Mouse (Mus musculus) CH12.LX (cell line): Measurements from ENCODE around the gene Itpr1. TPM values are rescaled to one million over a fixed set of nuclear protein-coding genes. Genes with fewer than 3 reads are reported as not detected.
A peak's percentile ranks its signal among the peaks of the same experiment; 100 is the strongest.

Source experiments
- DNase-seq: peaks from one replicate; pipeline ENCODE4 v3.0.0-alpha.2; 2013; ENCODE audit errors: extremely low read depth
- H3K27ac ChIP-seq: 2 replicates; pipeline ENCODE4 v1.5.1; 2012; ENCODE audit warnings: low read depth, mild to moderate bottlenecking, control low read depth, moderate library complexity; ENCODE audit not compliant: insufficient read depth
- H3K27me3 ChIP-seq: replicated peaks from 2 replicates; pipeline ENCODE3; 2012; ENCODE audit warnings: inconsistent platforms
- H3K36me3 ChIP-seq, 2 experiments: replicated peaks in 1 of 2; 2 replicates each; pipeline versions ENCODE3 to v1.6.1; 2012; ENCODE audit warnings: inconsistent platforms in 1 of 2, low read length in 1 of 2, mild to moderate bottlenecking in 1 of 2, mixed read lengths in 1 of 2, moderate library complexity in 1 of 2; ENCODE audit not compliant: control insufficient read depth in 1 of 2, insufficient read depth in 1 of 2
- H3K4me1 ChIP-seq, 2 experiments: 2 replicates each; pipeline ENCODE4 v1.6.1; 2012; ENCODE audit warnings: inconsistent platforms in 1 of 2, moderate library complexity in 1 of 2; ENCODE audit not compliant: insufficient read depth in 2 of 2, control insufficient read depth in 1 of 2
- H3K4me2 ChIP-seq: 2 replicates; pipeline ENCODE4 v1.6.1; 2012; ENCODE audit warnings: low read depth, mild to moderate bottlenecking, control low read depth; ENCODE audit not compliant: poor library complexity, insufficient read depth, severe bottlenecking
- H3K4me3 ChIP-seq, 3 experiments: fragments of 150-350 bp in 1 of 3; sonication (generic) in 1 of 3; replicated peaks in 1 of 3; 2 replicates each; pipeline versions ENCODE3 to v1.5.1; 2011 to 2012; ENCODE audit warnings: low read depth in 2 of 3, low read length in 2 of 3, mild to moderate bottlenecking in 2 of 3, moderate library complexity in 2 of 3, control low read depth in 1 of 3, improper control_type of control experiment in 1 of 3, inconsistent platforms in 1 of 3, mixed read lengths in 1 of 3; ENCODE audit not compliant: poor library complexity in 1 of 3
- H3K79me2 ChIP-seq: replicated peaks from 2 replicates; pipeline ENCODE4 v1.6.1; 2012; ENCODE audit warnings: mild to moderate bottlenecking, moderate library complexity; ENCODE audit not compliant: control insufficient read depth, poor library complexity, insufficient read depth, severe bottlenecking; ENCODE audit errors: extremely low read depth
- H3K9ac ChIP-seq: 2 replicates; pipeline ENCODE4 v1.6.1; 2012; ENCODE audit warnings: low read depth, mild to moderate bottlenecking, control low read depth, moderate library complexity; ENCODE audit not compliant: insufficient read depth
- H3K9me3 ChIP-seq: replicated peaks from 2 replicates; pipeline ENCODE3; 2012; ENCODE audit warnings: low read length, inconsistent platforms, mixed read lengths
- BHLHE40 ChIP-seq: IDR thresholded peaks from 2 replicates; pipeline ENCODE4 v1.6.1; 2011; ENCODE audit warnings: mild to moderate bottlenecking, low read depth, low read length, improper control_type of control experiment
- CTCF ChIP-seq, 2 experiments: IDR thresholded peaks in 1 of 2; conservative IDR thresholded peaks in 1 of 2; 2 replicates each; pipeline ENCODE4 v1.5.1; 2011 to 2012; ENCODE audit warnings: low read depth in 2 of 2, low read length in 2 of 2, improper control_type of control experiment in 1 of 2, inconsistent platforms in 1 of 2, mild to moderate bottlenecking in 1 of 2, moderate library complexity in 1 of 2
- E2F4 ChIP-seq: IDR thresholded peaks from 2 replicates; pipeline ENCODE4 v1.6.1; 2011; ENCODE audit warnings: low read depth, low read length, improper control_type of control experiment; ENCODE audit not compliant: insufficient replicate concordance
- EP300 ChIP-seq: IDR thresholded peaks from 2 replicates; pipeline ENCODE4 v1.6.1; 2011; ENCODE audit warnings: low read length, improper control_type of control experiment
- ETS1 ChIP-seq: conservative IDR thresholded peaks from 2 replicates; pipeline ENCODE4 v1.6.1; 2012; ENCODE audit warnings: low read depth, mild to moderate bottlenecking, inconsistent platforms, low read length, improper control_type of control experiment, moderate library complexity
- GABPA ChIP-seq: IDR thresholded peaks from 2 replicates; pipeline ENCODE4 v1.6.1; 2012; ENCODE audit warnings: low read depth, low read length, improper control_type of control experiment, inconsistent platforms; ENCODE audit not compliant: insufficient replicate concordance
- HCFC1 ChIP-seq: IDR thresholded peaks from 2 replicates; pipeline ENCODE4 v1.6.1; 2012; ENCODE audit warnings: low read depth, mild to moderate bottlenecking, inconsistent platforms, low read length, improper control_type of control experiment
- IRF4 ChIP-seq: IDR thresholded peaks from 2 replicates; pipeline ENCODE4 v1.6.1; 2014; ENCODE audit warnings: low read depth, mild to moderate bottlenecking, inconsistent platforms, low read length, improper control_type of control experiment
- JUN ChIP-seq: IDR thresholded peaks from 2 replicates; pipeline ENCODE4 v1.6.1; 2011; ENCODE audit warnings: low read depth, mild to moderate bottlenecking, low read length, improper control_type of control experiment, moderate library complexity; ENCODE audit not compliant: insufficient read depth
- JUND ChIP-seq: conservative IDR thresholded peaks from 2 replicates; pipeline ENCODE4 v1.6.1; 2011; ENCODE audit warnings: low read depth, low read length, improper control_type of control experiment
- KAT2A ChIP-seq: IDR thresholded peaks from 2 replicates; pipeline ENCODE4 v1.6.1; 2012; ENCODE audit warnings: low read length, improper control_type of control experiment, inconsistent platforms; ENCODE audit not compliant: insufficient replicate concordance
- MAFK ChIP-seq: IDR thresholded peaks from 2 replicates; pipeline ENCODE4 v1.6.1; 2011; ENCODE audit warnings: low read length, improper control_type of control experiment; ENCODE audit not compliant: insufficient replicate concordance
- MAZ ChIP-seq: IDR thresholded peaks from 2 replicates; pipeline ENCODE4 v1.6.1; 2012; ENCODE audit warnings: low read depth, mild to moderate bottlenecking, inconsistent platforms, low read length, improper control_type of control experiment, moderate library complexity
- MXI1 ChIP-seq: IDR thresholded peaks from 2 replicates; pipeline ENCODE4 v1.6.1; 2011; ENCODE audit warnings: mild to moderate bottlenecking, low read depth, low read length, improper control_type of control experiment
- MYC ChIP-seq: IDR thresholded peaks from 2 replicates; pipeline ENCODE4 v1.6.1; 2011; ENCODE audit warnings: low read depth, mild to moderate bottlenecking, improper control_type of control experiment, low read length
- NELFE ChIP-seq: IDR thresholded peaks from 2 replicates; pipeline ENCODE4 v1.6.1; 2011; ENCODE audit warnings: low read depth, low read length, improper control_type of control experiment
- POLR2A ChIP-seq: IDR thresholded peaks from 2 replicates; pipeline ENCODE4 v1.6.1; 2011; ENCODE audit warnings: low read depth, mild to moderate bottlenecking, improper control_type of control experiment, low read length
- POLR2AphosphoS2 ChIP-seq: IDR thresholded peaks from 2 replicates; pipeline ENCODE4 v1.6.1; 2011; ENCODE audit warnings: low read depth, low read length, improper control_type of control experiment
- SIN3A ChIP-seq: IDR thresholded peaks from 2 replicates; pipeline ENCODE4 v1.6.1; 2012; ENCODE audit warnings: low read length, improper control_type of control experiment, inconsistent platforms
- SMC3 ChIP-seq: IDR thresholded peaks from 2 replicates; pipeline ENCODE4 v1.6.1; 2011; ENCODE audit warnings: low read depth, low read length, improper control_type of control experiment
- TBP ChIP-seq: conservative IDR thresholded peaks from 2 replicates; pipeline ENCODE4 v1.6.1; 2011; ENCODE audit warnings: low read depth, low read length, improper control_type of control experiment
- TCF12 ChIP-seq: IDR thresholded peaks from 2 replicates; pipeline ENCODE4 v1.6.1; 2014; ENCODE audit warnings: low read depth, mild to moderate bottlenecking, inconsistent platforms, low read length, improper control_type of control experiment
- UBTF ChIP-seq: IDR thresholded peaks from 2 replicates; pipeline ENCODE4 v1.6.1; 2012; ENCODE audit warnings: low read depth, mild to moderate bottlenecking, inconsistent platforms, low read length, improper control_type of control experiment, moderate library complexity
- USF2 ChIP-seq: conservative IDR thresholded peaks from 2 replicates; pipeline ENCODE4 v1.6.1; 2011; ENCODE audit warnings: low read depth, low read length, improper control_type of control experiment
- ZC3H11A ChIP-seq: IDR thresholded peaks from 2 replicates; pipeline ENCODE4 v1.6.1; 2012; ENCODE audit warnings: low read depth, mild to moderate bottlenecking, inconsistent platforms, low read length, improper control_type of control experiment
- ZMIZ1 ChIP-seq: IDR thresholded peaks from 2 replicates; pipeline ENCODE4 v1.6.1; 2012; ENCODE audit warnings: low read depth, mild to moderate bottlenecking, inconsistent platforms, low read length, improper control_type of control experiment
- dilution Hi-C: fragments of 300-500 bp; cut with MboI; formaldehyde crosslinking; loops from 2 replicates; pipeline ENCODE4 v1.14.3; 2020; ENCODE audit warnings: low sequenced_read_pairs; ENCODE audit not compliant: extremely low pct_unique_long_range_greater_than_20kb, extremely low pct_ligation_motif_present
- in situ Hi-C: fragments of 300-500 bp; cut with MboI; formaldehyde crosslinking; loops from 3 replicates; pipeline ENCODE4 v1.14.3; 2019; ENCODE audit warnings: low sequenced_read_pairs, low pct_ligation_motif_present, low pct_unique_long_range_greater_than_20kb, mixed read lengths
- polyA plus RNA-seq: library from polyadenylated mRNA; unstranded; fragments of >175 nt; gene quantifications from 2 replicates; pipeline ENCODE4 v1.2.1, GENCODE M21; 2012; ENCODE audit warnings: low read depth; ENCODE audit not compliant: insufficient read length
- total RNA-seq, 2 experiments: library from RNA; depleted of rRNA; stranded (reverse); fragments of 300-350 nt in 1 of 2; fragments of >200 nt in 1 of 2; gene quantifications; 2 replicates each; pipeline ENCODE4 v1.2.3; 2012 to 2014

The Itpr1 gene
- total and polyA plus RNA-seq, 3 experiments, result 42.8 to 73.1 (median 53.4) TPM

GRCm38 (mm10) chr6:108185685-108186009, 27.2 kb upstream of the Itpr1 start:
- Histone ChIP-seq H3K79me2 (no peaks in the 10 kb centered on the region), H3K27me3 (no peaks in the 10 kb centered on the region), H3K27ac (no peak overlapping the region), H3K4me3 (peak overlapping the region; percentile 33 to 98 (median 81)), H3K9me3 (no peaks in the 10 kb centered on the region), H3K36me3 (peaks cover 0 to 6% of the 10 kb centered on the region in 2 experiments), H3K9ac (peak overlapping the region; percentile 53), H3K4me2 (peak overlapping the region; percentile 80), H3K4me1 (peaks cover 0 to 20% of the 10 kb centered on the region in 2 experiments; a peak in 2 of 4 replicates)
- dilution Hi-C loops, result no loop called here
- no peak for DNase-seq
- in situ Hi-C loops, result no loop called here
- TF ChIP-seq USF2 (no peak), MXI1 (no peak), MAFK (no peak), MAZ (no peak), POLR2AphosphoS2 (no peak), E2F4 (no peak), UBTF (no peak), JUND (no peak), KAT2A (no peak)

- no peak for DNase-seq
- H3K4me2 ChIP-seq, result no peak overlapping the region
- no peaks in the 10 kb centered on the region for H3K9me3 ChIP-seq
- no peak overlapping the region for H3K9ac ChIP-seq
- H3K27ac ChIP-seq, result no peak overlapping the region
- in situ Hi-C loops (no loop called here), dilution Hi-C loops (no loop called here)
- H3K4me3 ChIP-seq, result no peak overlapping the region
- H3K4me1 ChIP-seq, result peaks cover 10 to 26% of the 10 kb centered on the region in 2 experiments; a peak in 3 of 4 replicates
- H3K27me3 ChIP-seq, result no peaks in the 10 kb centered on the region
- no peaks in the 10 kb centered on the region for H3K79me2 ChIP-seq
- no peak for TF ChIP-seq NELFE
- no peaks in the 10 kb centered on the region for H3K36me3 ChIP-seq
These were observed 22.2 kb upstream of the Itpr1 start for GRCm38 (mm10) chr6:108190690-108191089.

GRCm38 (mm10) chr6:108192632-108193031, 20.3 kb upstream of the Itpr1 start:
- Histone ChIP-seq H3K27ac (no peak overlapping the region), H3K4me3 (no peak overlapping the region), H3K79me2 (no peaks in the 10 kb centered on the region), H3K36me3 (no peaks in the 10 kb centered on the region), H3K4me1 (peaks cover 15 to 31% of the 10 kb centered on the region in 2 experiments), H3K9me3 (no peaks in the 10 kb centered on the region), H3K9ac (peak overlapping the region; percentile 33), H3K27me3 (no peaks in the 10 kb centered on the region), H3K4me2 (peak overlapping the region; percentile 40; the same call in 1 of the 2 replicates)
- DNase-seq, result peak; percentile 74
- in situ Hi-C loops (no loop called here), dilution Hi-C loops (no loop called here)
- TF ChIP-seq MYC, result 0 out of 2 replicates have a peak, but pooled peaks have one; percentile 48
- TF ChIP-seq JUN, result no peak
- TF ChIP-seq SIN3A, result no peak
- no peak for TF ChIP-seq MAFK
- peak; percentile 58 for TF ChIP-seq ETS1
- no peak for TF ChIP-seq ZC3H11A
- TF ChIP-seq JUND, result no peak
- no peak for TF ChIP-seq USF2
- TF ChIP-seq KAT2A, result 0 out of 2 replicates have a peak, but pooled peaks have one; percentile 59
- no peak for TF ChIP-seq POLR2A
- 0 out of 2 replicates have a peak, but pooled peaks have one; percentile 54 for TF ChIP-seq TCF12
- no peak for TF ChIP-seq CTCF (conservative IDR thresholded peaks at IDR 0.05 in 1 of 2, IDR thresholded peaks at IDR 0.05 in 1 of 2; ENCODE audit: low read depth in 2 of 2, low read length in 2 of 2)
- peak; percentile 90 for TF ChIP-seq MAZ
- peak; percentile 62 for TF ChIP-seq BHLHE40
- no peak for TF ChIP-seq TBP
- TF ChIP-seq EP300, result peak; percentile 82
- peak; percentile 28; the same call in 1 of the 2 replicates for TF ChIP-seq HCFC1
- TF ChIP-seq MXI1, result no peak
- TF ChIP-seq GABPA, result no peak
- no peak for TF ChIP-seq SMC3
- no peak for TF ChIP-seq ZMIZ1
- TF ChIP-seq IRF4, result peak; percentile 78
